Mouse (Mus musculus) liver, embryonic 11.5 days (tissue): ENCODE measurements around the gene Adcy1. TPM values are rescaled to one million over a fixed set of nuclear protein-coding genes. Genes with fewer than 3 reads are reported as not detected.

Source experiments
- ATAC-seq: fragments of 200-750 bp; cut with Nextera tagmentation; replicated peaks from 2 replicates; pipeline ENCODE4 v1.8.0; 2017; ENCODE audit warnings: moderate number of reproducible peaks, mild to moderate bottlenecking, moderate TSS enrichment, moderate library complexity; ENCODE audit not compliant: low FRiP score
- DNase-seq: peaks from one replicate; pipeline ENCODE4 v3.0.0-alpha.2; 2017; ENCODE audit warnings: low spot score
- H3K27ac ChIP-seq: fragments of 300-500 bp; sonication (generic); 2 replicates; pipeline ENCODE4 v1.5.1; 2014; ENCODE audit warnings: mild to moderate bottlenecking, low read depth, low read length, control low read depth
- H3K27me3 ChIP-seq: fragments of 300-500 bp; sonication (generic); replicated peaks from 2 replicates; pipeline ENCODE4 v1.6.1; 2014; ENCODE audit warnings: low read length, mixed read lengths; ENCODE audit not compliant: control insufficient read depth, insufficient read depth
- H3K36me3 ChIP-seq: fragments of 300-500 bp; sonication (generic); 2 replicates; pipeline ENCODE4 v1.6.1; 2014; ENCODE audit warnings: mild to moderate bottlenecking, low read length, moderate library complexity, mixed read lengths; ENCODE audit not compliant: control insufficient read depth, insufficient read depth
- H3K4me1 ChIP-seq: fragments of 300-500 bp; sonication (generic); replicated peaks from 2 replicates; pipeline ENCODE4 v1.6.1; 2014; ENCODE audit warnings: low read length, mixed read lengths; ENCODE audit not compliant: control insufficient read depth, insufficient read depth
- H3K4me2 ChIP-seq: fragments of 300-500 bp; sonication (generic); 2 replicates; pipeline ENCODE4 v1.6.1; 2014; ENCODE audit warnings: mild to moderate bottlenecking, control low read depth, moderate library complexity
- H3K4me3 ChIP-seq: fragments of 300-500 bp; sonication (generic); 2 replicates; pipeline ENCODE4 v1.5.1; 2014; ENCODE audit warnings: low read depth, low read length, control low read depth
- H3K9ac ChIP-seq: fragments of 300-500 bp; sonication (generic); 2 replicates; pipeline ENCODE4 v1.6.1; 2014; ENCODE audit warnings: low read depth, low read length, control low read depth
- H3K9me3 ChIP-seq: fragments of 300-500 bp; sonication (generic); 2 replicates; pipeline ENCODE4 v1.6.1; 2016; ENCODE audit warnings: low read length, inconsistent platforms, mixed read lengths; ENCODE audit not compliant: control insufficient read depth
- WGBS: fragments of 180-500 bp; shearing (Covaris S2); extraction: QIAGEN DNeasy Blood & Tissue Kit; methylation state at CpG from one replicate; pipeline ENCODE4 v1.1.7; 2014; 5-methylcytosine and 5-hydroxymethylcytosine counted together
- polyA plus RNA-seq: library from polyadenylated mRNA; unstranded; fragments of >200 nt; fragmentation: Nextera tagmentation; extraction: Ambion mirVana; gene quantifications from 2 replicates; pipeline ENCODE4 v1.2.1, GENCODE M21; 2014

Gene Adcy1
- polyA plus RNA-seq, 1 experiment from 2014 or later, result 0.99 TPM

GRCm38 (mm10) chr11:7064484-7065185 lies 1.3 kb downstream of the Adcy1 start:
- H3K4me3 ChIP-seq, result peak overlapping the region; percentile 57; the same call in 1 of the 2 replicates
- ATAC-seq (no peak), DNase-seq (peak; percentile 43)
- peak overlapping the region; percentile 73 for H3K4me2 ChIP-seq
- no peak overlapping the region for H3K27ac ChIP-seq
- H3K9me3 ChIP-seq, result no peaks in the 10 kb centered on the region
- no peak overlapping the region for H3K9ac ChIP-seq
- H3K27me3 ChIP-seq, result peaks cover 67% of the 10 kb centered on the region
- H3K4me1 ChIP-seq, result no peaks in the 10 kb centered on the region
- 5% methylated on average over 26 of the region's 26 CpGs for WGBS
- H3K36me3 ChIP-seq, result no peaks in the 10 kb centered on the region

- WGBS, result 8% methylated on average over 4 of the region's 4 CpGs
- ATAC-seq (no peak), DNase-seq (no peak)
- Histone ChIP-seq H3K27me3 (peaks cover 66% of the 10 kb centered on the region), H3K4me1 (no peaks in the 10 kb centered on the region), H3K36me3 (no peaks in the 10 kb centered on the region), H3K9ac (no peak overlapping the region), H3K27ac (no peak overlapping the region), H3K4me3 (no peak overlapping the region), H3K4me2 (no peak overlapping the region), H3K9me3 (no peaks in the 10 kb centered on the region)
Observed at GRCm38 (mm10) chr11:7065388-7065787, 2.1 kb downstream of the Adcy1 start.

DNA sequence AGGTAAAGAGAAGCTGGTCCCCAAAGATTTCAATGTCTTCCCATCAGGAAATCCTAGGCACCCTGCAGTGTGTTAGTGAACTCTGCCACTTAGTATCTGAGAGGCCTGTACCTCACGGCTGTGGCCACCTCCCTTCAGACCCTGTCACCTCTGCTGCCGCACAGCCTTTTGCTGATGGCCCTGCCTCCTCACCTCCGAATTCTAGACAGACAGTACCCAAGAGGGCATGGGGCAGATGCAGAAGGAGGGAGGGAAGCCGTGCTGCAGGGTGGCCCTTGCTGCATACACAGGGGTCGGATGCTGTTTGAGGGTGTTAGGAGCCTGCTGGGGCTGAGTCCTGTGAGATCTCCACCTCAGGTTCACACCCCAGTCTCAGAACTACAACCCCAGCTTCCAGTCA lies 2.6 kb downstream of the Adcy1 start:
- 30% methylated on average over 5 of the region's 5 CpGs for WGBS
- Histone ChIP-seq H3K27ac (no peak overlapping the region), H3K9me3 (no peaks in the 10 kb centered on the region), H3K36me3 (no peaks in the 10 kb centered on the region), H3K4me3 (no peak overlapping the region), H3K4me1 (no peaks in the 10 kb centered on the region), H3K27me3 (peaks cover 63% of the 10 kb centered on the region), H3K9ac (no peak overlapping the region), H3K4me2 (no peak overlapping the region)
- ATAC-seq (no peak), DNase-seq (no peak)

DNA sequence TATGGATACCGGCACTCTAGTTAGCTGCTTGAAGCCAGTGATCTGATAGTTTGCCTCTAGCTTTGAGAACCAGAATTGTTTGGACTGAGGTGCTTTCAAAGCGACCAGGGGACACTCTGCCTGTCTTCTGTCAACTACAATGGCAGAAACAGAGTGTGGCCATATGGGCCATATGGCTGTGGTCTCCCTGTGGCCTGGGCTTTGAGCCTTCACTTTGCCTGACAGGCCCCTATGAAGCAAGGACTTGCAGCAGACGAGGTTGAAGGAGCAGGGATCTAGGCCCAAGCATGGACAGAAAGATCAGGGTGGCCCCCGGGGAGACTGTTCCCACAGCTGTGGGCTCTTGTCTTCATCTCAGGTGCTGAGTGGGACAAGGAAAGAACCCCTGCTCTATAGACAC lies 4.0 kb downstream of the Adcy1 start:
- Histone ChIP-seq H3K27ac (no peak overlapping the region), H3K4me2 (no peak overlapping the region), H3K9ac (no peak overlapping the region), H3K36me3 (no peaks in the 10 kb centered on the region), H3K27me3 (peaks cover 52% of the 10 kb centered on the region), H3K4me1 (no peaks in the 10 kb centered on the region), H3K4me3 (no peak overlapping the region), H3K9me3 (no peaks in the 10 kb centered on the region)
- 68% methylated on average over 4 of the region's 4 CpGs for WGBS
- no peak for ATAC-seq
- no peak for DNase-seq

GRCm38 (mm10) chr11:7068479-7069235 lies 5.4 kb downstream of the Adcy1 start:
- ATAC-seq, result no peak
- peaks cover 38% of the 10 kb centered on the region for H3K27me3 ChIP-seq
- H3K4me1 ChIP-seq, result no peaks in the 10 kb centered on the region

GRCm38 (mm10) chr11:7069762-7070161 lies 6.5 kb downstream of the Adcy1 start:
- no peak overlapping the region for H3K4me2 ChIP-seq
- H3K4me3 ChIP-seq, result no peak overlapping the region
- 84% methylated on average over 4 of the region's 4 CpGs for WGBS
- ATAC-seq (no peak), DNase-seq (no peak)
- H3K9ac ChIP-seq, result no peak overlapping the region
- no peaks in the 10 kb centered on the region for H3K36me3 ChIP-seq
- H3K27ac ChIP-seq, result no peak overlapping the region
- no peaks in the 10 kb centered on the region for H3K4me1 ChIP-seq
- peaks cover 27% of the 10 kb centered on the region for H3K27me3 ChIP-seq
- H3K9me3 ChIP-seq, result no peaks in the 10 kb centered on the region

More at GRCm38 (mm10) chr11:7068479-7069235, 5.4 kb downstream of the Adcy1 start:
- 74% methylated on average over 12 of the region's 12 CpGs for WGBS
- Histone ChIP-seq H3K9me3 (no peaks in the 10 kb centered on the region), H3K36me3 (no peaks in the 10 kb centered on the region), H3K9ac (no peak overlapping the region), H3K4me2 (no peak overlapping the region), H3K4me3 (no peak overlapping the region), H3K27ac (no peak overlapping the region)
- DNase-seq, result no peak

GRCm38 (mm10) chr11:7071617-7072016 lies 8.3 kb downstream of the Adcy1 start:
- ATAC-seq (no peak), DNase-seq (no peak)
- Histone ChIP-seq H3K27ac (no peak overlapping the region), H3K4me3 (no peak overlapping the region), H3K4me2 (no peak overlapping the region), H3K36me3 (no peaks in the 10 kb centered on the region), H3K27me3 (peaks cover 9% of the 10 kb centered on the region; the same call in 1 of the 2 replicates), H3K9me3 (no peaks in the 10 kb centered on the region), H3K4me1 (no peaks in the 10 kb centered on the region), H3K9ac (no peak overlapping the region)
- WGBS, result 68% methylated on average over 6 of the region's 6 CpGs

DNA sequence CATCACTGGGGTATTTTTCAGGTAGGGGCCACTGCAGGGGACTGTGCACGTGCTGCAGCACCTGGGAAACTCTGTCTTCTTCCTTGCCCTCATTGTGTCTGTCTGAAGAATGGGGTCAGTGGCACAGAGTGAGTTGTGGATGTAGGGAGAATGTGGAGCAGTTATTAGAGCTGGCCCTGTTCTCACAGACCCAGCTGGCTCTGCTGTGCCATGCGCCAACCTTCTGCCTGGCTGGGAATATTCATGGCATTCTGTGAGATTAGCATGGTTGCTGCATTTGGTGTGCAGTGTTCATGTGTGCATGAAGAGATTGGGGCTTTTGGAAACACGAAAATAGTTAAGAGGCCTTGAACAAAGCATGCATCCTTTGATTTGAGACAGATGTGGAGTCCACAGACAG lies 10.3 kb downstream of the Adcy1 start:
- WGBS, result 76% methylated on average over 3 of the region's 3 CpGs
- Histone ChIP-seq H3K4me2 (no peak overlapping the region), H3K27me3 (no peaks in the 10 kb centered on the region), H3K27ac (no peak overlapping the region), H3K4me1 (no peaks in the 10 kb centered on the region), H3K9me3 (no peaks in the 10 kb centered on the region), H3K36me3 (no peaks in the 10 kb centered on the region), H3K9ac (no peak overlapping the region), H3K4me3 (no peak overlapping the region)
- no peak for DNase-seq
- ATAC-seq, result no peak

GRCm38 (mm10) chr11:7076510-7076909 lies 13.2 kb downstream of the Adcy1 start:
- H3K9me3 ChIP-seq, result no peaks in the 10 kb centered on the region
- no peak overlapping the region for H3K9ac ChIP-seq
- no peaks in the 10 kb centered on the region for H3K4me1 ChIP-seq
- no peak overlapping the region for H3K4me2 ChIP-seq
- no peaks in the 10 kb centered on the region for H3K27me3 ChIP-seq
- H3K36me3 ChIP-seq, result no peaks in the 10 kb centered on the region
- H3K27ac ChIP-seq, result no peak overlapping the region
- DNase-seq (no peak), ATAC-seq (no peak)
- no peak overlapping the region for H3K4me3 ChIP-seq
- WGBS, result 72% methylated on average over 3 of the region's 3 CpGs
